Mouse (Mus musculus) CD4-positive, CD25-positive, alpha-beta regulatory T cell, adult 4 months (primary cell): ENCODE results near the gene Mthfsl. TPM values are rescaled to one million over a fixed set of nuclear protein-coding genes. Genes with fewer than 3 reads are reported as not detected.
"Not testable (repeated sequence)": the region's sequence is repeated elsewhere in the genome, so short reads cannot be mapped to it uniquely, and the experiment has no call there.

Experiments used
- ATAC-seq: one replicate; pipeline ENCODE4 v1.8.0; 2017
- polyA plus RNA-seq, 2 experiments: library from polyadenylated mRNA; unstranded; fragments of 100-300 nt; shearing (Covaris generic); gene quantifications; one replicate each; pipeline ENCODE4 v1.2.1; 2017

Mthfsl gene
- 100 to 1,000 TPM; 110 to 117 TPM for polyA plus RNA-seq

- ATAC-seq, result peak; percentile 48
Measured at GRCm38 (mm10) chr9:88719989-88720537, at the start of gene Mthfsl. Mthfsl (minus strand) TSS chr9:88720296.

GRCm38 (mm10) chr9:88769470-88769869 lies 49.4 kb upstream of the Mthfsl start:
- not testable (repeated sequence) for ATAC-seq

GRCm38 (mm10) chr9:88746687-88747086 lies 26.6 kb upstream of the Mthfsl start:
- ATAC-seq, result peak; percentile 94

GRCm38 (mm10) chr9:88746046-88746445 lies 25.9 kb upstream of the Mthfsl start:
- peak; percentile 44 for ATAC-seq

- not testable (repeated sequence) for ATAC-seq
Measured at GRCm38 (mm10) chr9:88735289-88735688, 15.2 kb upstream of the Mthfsl start.

GRCm38 (mm10) chr9:88733182-88733581 lies 13.1 kb upstream of the Mthfsl start:
- not testable (repeated sequence) for ATAC-seq

- peak; percentile 14 for ATAC-seq
Measured at GRCm38 (mm10) chr9:88732334-88732733, 12.2 kb upstream of the Mthfsl start.

- peak; percentile 83 for ATAC-seq
Measured at GRCm38 (mm10) chr9:88731728-88732127, 11.6 kb upstream of the Mthfsl start, which contains the start of gene Bcl2a1d. Bcl2a1d (minus strand) TSS chr9:88731914.

GRCm38 (mm10) chr9:88728311-88728710 lies 8.2 kb upstream of the Mthfsl start:
- ATAC-seq, result peak; percentile 8

GRCm38 (mm10) chr9:88721628-88722027 lies 1.5 kb upstream of the Mthfsl start:
- peak; percentile 13 for ATAC-seq

- peak; percentile 83 for ATAC-seq
Measured at GRCm38 (mm10) chr9:88719073-88719921, 799 bp downstream of the Mthfsl start.

GRCm38 (mm10) chr9:88718593-88718992 lies 1.5 kb downstream of the Mthfsl start:
- ATAC-seq, result not testable (repeated sequence)

GRCm38 (mm10) chr9:88718140-88718539 lies 2.0 kb downstream of the Mthfsl start:
- peak; percentile 60 for ATAC-seq

- not testable (repeated sequence) for ATAC-seq
Measured at GRCm38 (mm10) chr9:88714515-88714914, 5.6 kb downstream of the Mthfsl start.

GRCm38 (mm10) chr9:88712164-88712749 lies 7.8 kb downstream of the Mthfsl start:
- not testable (repeated sequence) for ATAC-seq

GRCm38 (mm10) chr9:88710910-88711438 lies 9.1 kb downstream of the Mthfsl start:
- not testable (repeated sequence) for ATAC-seq

- ATAC-seq, result not testable (repeated sequence)
Measured at GRCm38 (mm10) chr9:88710439-88710838, 9.7 kb downstream of the Mthfsl start.

GRCm38 (mm10) chr9:88709794-88710193 lies 10.3 kb downstream of the Mthfsl start:
- ATAC-seq, result peak; percentile 88

- ATAC-seq, result no peak
Measured at GRCm38 (mm10) chr9:88709304-88709703, 10.8 kb downstream of the Mthfsl start.

- no peak for ATAC-seq
Measured at GRCm38 (mm10) chr9:88706700-88707099, 13.4 kb downstream of the Mthfsl start.

GRCm38 (mm10) chr9:88705157-88705556 lies 14.9 kb downstream of the Mthfsl start:
- ATAC-seq, result not testable (repeated sequence)

GRCm38 (mm10) chr9:88698746-88699145 lies 21.4 kb downstream of the Mthfsl start:
- not testable (repeated sequence) for ATAC-seq

GRCm38 (mm10) chr9:88691307-88691706 lies 28.8 kb downstream of the Mthfsl start:
- ATAC-seq, result not testable (repeated sequence)
